Mouse (Mus musculus): ENCODE data around the gene Myod1. TPM values are rescaled to one million over a fixed set of nuclear protein-coding genes. Genes with fewer than 3 reads are reported as not detected.
A peak's percentile ranks its signal among the peaks of the same experiment; 100 is the strongest.

Myod1 gene
- total RNA-seq, 2 experiments from 2014 or later = 17.3 to 21.3 TPM

DNA sequence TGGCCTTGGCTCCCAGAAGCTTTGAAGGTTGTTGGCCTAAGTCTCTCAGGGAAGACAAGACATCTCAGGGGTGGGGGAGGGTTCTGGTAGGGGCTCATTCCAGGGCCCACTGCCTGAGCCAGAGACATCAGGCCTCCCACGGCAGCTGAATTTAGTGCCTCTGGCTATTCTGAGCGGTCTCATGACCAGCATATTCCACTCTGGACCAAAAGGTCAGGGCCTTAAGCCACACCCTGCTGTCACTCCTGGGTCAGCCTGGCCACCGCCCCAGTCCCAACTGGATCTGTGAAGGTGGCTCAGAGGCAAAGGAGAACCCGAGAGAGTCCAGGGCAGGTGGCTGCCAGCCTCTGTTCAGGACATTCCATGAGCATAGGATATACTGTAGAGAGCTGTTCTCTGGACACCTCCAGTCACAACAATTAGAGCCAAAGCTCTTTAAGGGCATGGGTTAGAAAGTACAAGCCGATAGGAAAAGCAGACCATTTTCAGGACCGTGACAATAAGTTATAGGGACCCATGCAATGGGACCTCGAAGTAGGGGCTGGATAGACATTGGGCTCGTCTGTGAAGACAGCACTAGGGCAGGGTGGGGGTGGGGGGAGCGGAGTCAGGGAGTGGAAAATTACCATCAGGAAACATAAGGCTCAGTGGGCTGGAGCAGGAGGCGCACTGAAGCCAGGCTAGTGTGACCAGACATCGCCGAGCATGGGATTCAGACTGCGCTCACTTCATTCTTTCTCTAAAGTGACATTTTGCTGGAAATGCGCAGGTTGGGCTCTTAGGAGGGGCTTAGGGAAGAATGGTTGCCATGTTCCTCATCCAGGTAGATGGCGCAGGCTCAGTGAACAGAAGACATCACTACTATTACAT, 27.6 kb downstream of the Myod1 start:
- intact Hi-C loops (cut with DNase I) = no loop called here
- Histone ChIP-seq H3K4me3 (peak overlapping the region; percentile 15; the same call in 1 of the 2 replicates), H3K27ac (peak overlapping the region; percentile 96)
- DNase-seq = peak; percentile 93
- TF ChIP-seq CTCF (IDR thresholded peaks at IDR 0.05) = no peak

- no peak overlapping the region; the same call in 1 of the 2 replicates for H3K4me3 ChIP-seq
- intact Hi-C loops (cut with DNase I) = no loop called here
- DNase-seq = no peak
- H3K27ac ChIP-seq = peak overlapping the region; percentile 96
- no peak for TF ChIP-seq CTCF (IDR thresholded peaks at IDR 0.05)
Measured at GRCm38 (mm10) chr7:46404756-46405155, 28.5 kb downstream of the Myod1 start.

- DNase-seq = peak; percentile 85
- Histone ChIP-seq H3K4me3 (peak overlapping the region; percentile 13; the same call in 1 of the 2 replicates), H3K27ac (peak overlapping the region; percentile 96)
- intact Hi-C loops (cut with DNase I) = no loop called here
- no peak for TF ChIP-seq CTCF (IDR thresholded peaks at IDR 0.05)
Measured at GRCm38 (mm10) chr7:46408606-46409005, 32.3 kb downstream of the Myod1 start.

GRCm38 (mm10) chr7:46409204-46409789, 33.0 kb downstream of the Myod1 start:
- intact Hi-C loops (cut with DNase I) = no loop called here

DNA sequence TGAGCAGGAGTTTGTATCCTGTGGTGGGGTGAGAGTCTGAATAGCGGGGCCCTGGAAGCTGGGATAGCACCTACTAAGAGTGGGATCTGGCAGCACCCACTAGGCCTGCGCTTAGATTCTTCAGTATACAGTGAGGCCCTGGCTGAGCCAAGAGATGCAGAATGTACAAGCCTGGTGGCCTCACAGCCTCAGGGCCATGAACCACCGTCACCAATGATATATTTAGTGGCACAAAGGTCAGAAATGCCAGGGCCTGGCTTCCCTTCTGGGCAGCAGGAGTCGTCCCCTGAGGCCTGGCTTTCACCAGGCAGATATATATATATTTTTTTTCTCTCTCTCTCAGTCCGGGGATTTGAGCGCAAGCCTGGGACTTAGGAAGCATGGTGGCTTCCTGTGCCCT, 34.5 kb downstream of the Myod1 start:
- TF ChIP-seq CTCF (IDR thresholded peaks at IDR 0.05) = no peak
- intact Hi-C loops (cut with DNase I) = no loop called here
- DNase-seq = peak; percentile 79

More at GRCm38 (mm10) chr7:46409204-46409789, 33.0 kb downstream of the Myod1 start:
- TF ChIP-seq CTCF (IDR thresholded peaks at IDR 0.05) = no peak
- Histone ChIP-seq H3K27ac (peak overlapping the region; percentile 96), H3K4me3 (peak overlapping the region; percentile 13; the same call in 1 of the 2 replicates)
- peak; percentile 68 for DNase-seq

GRCm38 (mm10) chr7:46412823-46413222, 36.5 kb downstream of the Myod1 start:
- no peak for DNase-seq
- TF ChIP-seq CTCF (IDR thresholded peaks at IDR 0.05) = no peak
- peak overlapping the region; percentile 96 for H3K27ac ChIP-seq
- intact Hi-C loops (cut with DNase I) = no loop called here
- H3K4me3 ChIP-seq = no peak overlapping the region; the same call in 1 of the 2 replicates

More for the DNA sequence above, 34.5 kb downstream of the Myod1 start:
- Histone ChIP-seq H3K4me3 (no peak overlapping the region; the same call in 1 of the 2 replicates), H3K27ac (peak overlapping the region; percentile 96)

- DNase-seq = peak; percentile 82
- Histone ChIP-seq H3K27ac (peak overlapping the region; percentile 96), H3K4me3 (no peak overlapping the region)
- no peak for TF ChIP-seq CTCF (IDR thresholded peaks at IDR 0.05)
- intact Hi-C loops (cut with DNase I) = no loop called here
Measured at GRCm38 (mm10) chr7:46413959-46414725, 37.9 kb downstream of the Myod1 start.

- Histone ChIP-seq H3K4me3 (no peak overlapping the region), H3K27ac (peak overlapping the region; percentile 96)
- intact Hi-C loops (cut with DNase I) = no loop called here
- TF ChIP-seq CTCF (IDR thresholded peaks at IDR 0.05) = no peak
- no peak for DNase-seq
Measured at GRCm38 (mm10) chr7:46415818-46416425, 39.6 kb downstream of the Myod1 start.

GRCm38 (mm10) chr7:46417467-46417866, 41.2 kb downstream of the Myod1 start:
- no peak overlapping the region for H3K4me3 ChIP-seq
- TF ChIP-seq CTCF (IDR thresholded peaks at IDR 0.05) = no peak
- H3K27ac ChIP-seq = peak overlapping the region; percentile 81
- intact Hi-C loops (cut with DNase I) = no loop called here
- DNase-seq = peak; percentile 66

DNA sequence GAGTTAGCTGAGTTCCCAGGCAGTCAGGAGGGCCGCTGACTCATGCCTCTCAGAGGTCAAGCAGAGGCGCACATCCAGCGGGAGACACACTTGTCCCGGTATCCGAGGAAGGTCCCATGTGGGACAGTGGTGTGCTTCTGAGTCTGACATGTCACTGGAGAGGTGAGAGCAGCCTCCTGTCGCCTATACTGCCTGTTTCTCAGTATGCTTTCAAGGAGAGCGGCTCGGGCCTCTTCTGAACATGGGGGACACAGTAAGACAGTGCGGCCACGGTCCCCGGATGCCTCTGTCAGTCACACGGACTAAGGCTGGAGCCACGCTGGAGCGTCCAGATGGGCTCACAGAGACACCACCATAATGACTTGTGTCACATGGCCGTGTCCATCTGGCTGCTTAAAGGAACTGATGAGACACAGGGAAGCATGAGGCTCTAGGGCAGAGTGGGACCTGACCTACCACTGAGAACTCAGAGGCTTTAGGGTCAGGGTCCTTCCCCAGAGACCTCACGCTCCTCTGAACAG, 41.9 kb downstream of the Myod1 start:
- H3K27ac ChIP-seq = peak overlapping the region; percentile 81
- intact Hi-C loops (cut with DNase I) = no loop called here
- peak; percentile 53 for DNase-seq
- no peak overlapping the region for H3K4me3 ChIP-seq
- TF ChIP-seq CTCF (IDR thresholded peaks at IDR 0.05) = no peak

DNA sequence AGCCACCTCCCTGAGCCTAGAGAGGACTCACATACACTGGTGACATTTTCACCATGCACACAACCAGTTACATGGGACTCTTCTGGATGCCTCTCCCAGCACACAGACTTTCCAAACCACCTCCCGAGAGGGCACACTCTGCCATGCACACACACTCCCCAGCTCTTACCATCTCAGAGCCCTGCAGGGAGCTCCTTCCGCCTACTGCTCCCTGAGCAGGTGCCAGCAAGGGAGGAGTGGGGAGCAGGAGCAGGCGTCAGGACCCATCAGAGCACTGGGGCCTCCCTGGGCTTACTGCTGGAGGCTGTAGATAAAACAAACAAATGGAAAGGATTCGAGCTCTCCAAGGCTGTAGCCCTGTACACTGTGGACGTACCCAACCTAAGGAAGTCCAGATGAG, 45.3 kb downstream of the Myod1 start:
- peak overlapping the region; percentile 81 for H3K27ac ChIP-seq
- intact Hi-C loops (cut with DNase I) = no loop called here
- no peak for DNase-seq
- no peak for TF ChIP-seq CTCF (IDR thresholded peaks at IDR 0.05)
- no peak overlapping the region for H3K4me3 ChIP-seq

All from gastrocnemius, adult 2 months (tissue).